Mouse (Mus musculus): Measurements from ENCODE around the gene Enpp3.

The Enpp3 gene

GRCm38 (mm10) chr10:24823265-24823664, 19.4 kb downstream of the Enpp3 start:
- whole genome bisulfite sequencing = 80% methylated on average over 1 of the region's 1 CpGs

- 92% methylated on average over 1 of the region's 1 CpGs for WGBS
Observed at GRCm38 (mm10) chr10:24822842-24823241, 19.8 kb downstream of the Enpp3 start.

- WGBS = 86% methylated on average over 4 of the region's 4 CpGs
Observed at GRCm38 (mm10) chr10:24821990-24822676, 20.5 kb downstream of the Enpp3 start.

- 79% methylated on average over 3 of the region's 3 CpGs for WGBS
Observed at GRCm38 (mm10) chr10:24819526-24819925, 23.1 kb downstream of the Enpp3 start.

- WGBS = 40% methylated on average over 10 of the region's 10 CpGs
Observed at GRCm38 (mm10) chr10:24810639-24811038, 32.0 kb downstream of the Enpp3 start.

- WGBS = 96% methylated on average over 5 of the region's 5 CpGs
Observed at GRCm38 (mm10) chr10:24806756-24807155, 35.9 kb downstream of the Enpp3 start.

GRCm38 (mm10) chr10:24805876-24806275, 36.7 kb downstream of the Enpp3 start:
- 91% methylated on average over 10 of the region's 10 CpGs for WGBS

- WGBS = 68% methylated on average over 2 of the region's 2 CpGs
Observed at GRCm38 (mm10) chr10:24805173-24805572, 37.5 kb downstream of the Enpp3 start.

- 100% methylated on average over 2 of the region's 2 CpGs for WGBS
Observed at GRCm38 (mm10) chr10:24802742-24803244, 39.8 kb downstream of the Enpp3 start.

GRCm38 (mm10) chr10:24801796-24802195, 40.8 kb downstream of the Enpp3 start:
- WGBS = 88% methylated on average over 2 of the region's 2 CpGs

GRCm38 (mm10) chr10:24797246-24797645, 45.4 kb downstream of the Enpp3 start:
- WGBS = 33% methylated on average over 5 of the region's 5 CpGs

GRCm38 (mm10) chr10:24792756-24793155, 49.9 kb downstream of the Enpp3 start:
- 91% methylated on average over 7 of the region's 7 CpGs for WGBS

- 80% methylated on average over 11 of the region's 11 CpGs for WGBS
Observed at GRCm38 (mm10) chr10:24789747-24790545, 52.7 kb downstream of the Enpp3 start.

- WGBS = 96% methylated on average over 4 of the region's 4 CpGs
Observed at GRCm38 (mm10) chr10:24785345-24785744, 57.3 kb downstream of the Enpp3 start.

- WGBS = 98% methylated on average over 9 of the region's 9 CpGs
Observed at GRCm38 (mm10) chr10:24784624-24785276, 57.9 kb downstream of the Enpp3 start.

- WGBS = 89% methylated on average over 3 of the region's 3 CpGs
Observed at GRCm38 (mm10) chr10:24783946-24784345, 58.7 kb downstream of the Enpp3 start.

- WGBS = 48% methylated on average over 11 of the region's 11 CpGs
Observed at GRCm38 (mm10) chr10:24778643-24779020, 64.0 kb downstream of the Enpp3 start.

GRCm38 (mm10) chr10:24777916-24778642, 64.5 kb downstream of the Enpp3 start:
- 68% methylated on average over 14 of the region's 14 CpGs for WGBS

GRCm38 (mm10) chr10:24769496-24769895, 73.1 kb downstream of the Enpp3 start:
- WGBS = 90% methylated on average over 7 of the region's 7 CpGs

- WGBS = 73% methylated on average over 11 of the region's 11 CpGs
Observed at GRCm38 (mm10) chr10:24767695-24768094, 74.9 kb downstream of the Enpp3 start.

GRCm38 (mm10) chr10:24766061-24766460, 76.6 kb downstream of the Enpp3 start:
- WGBS = 56% methylated on average over 1 of the region's 1 CpGs
